Mouse (Mus musculus) kidney, embryonic 14.5 days (tissue): ENCODE results near the gene Gm21972. TPM values are rescaled to one million over a fixed set of nuclear protein-coding genes. Genes with fewer than 3 reads are reported as not detected.

Experiments used
- ATAC-seq: fragments of 200-750 bp; cut with Nextera tagmentation; 2 replicates; pipeline ENCODE4 v1.8.0; 2017; ENCODE audit warnings: moderate number of reproducible peaks, mild to moderate bottlenecking, moderate TSS enrichment, moderate library complexity; ENCODE audit not compliant: low FRiP score, low TSS enrichment
- H3K27ac ChIP-seq: fragments of 300-500 bp; sonication (generic); 2 replicates; pipeline ENCODE4 v1.5.1; 2014; ENCODE audit warnings: low read depth, mild to moderate bottlenecking, low read length, moderate library complexity, mixed read lengths
- H3K27me3 ChIP-seq: fragments of 300-500 bp; sonication (generic); 2 replicates; pipeline ENCODE4 v1.6.1; 2014; ENCODE audit warnings: mild to moderate bottlenecking, low read length; ENCODE audit not compliant: control insufficient read depth, insufficient read depth
- H3K36me3 ChIP-seq: fragments of 300-500 bp; sonication (generic); 2 replicates; pipeline ENCODE4 v1.6.1; 2014; ENCODE audit warnings: low read length, mixed read lengths; ENCODE audit not compliant: control insufficient read depth, insufficient read depth
- H3K4me1 ChIP-seq: fragments of 300-500 bp; sonication (generic); 2 replicates; pipeline ENCODE4 v1.6.1; 2014; ENCODE audit warnings: low read length, mixed read lengths; ENCODE audit not compliant: control insufficient read depth, insufficient read depth
- H3K4me2 ChIP-seq: fragments of 300-500 bp; sonication (generic); replicated peaks from 2 replicates; pipeline ENCODE4 v1.6.1; 2014; ENCODE audit warnings: low read depth, mild to moderate bottlenecking, low read length
- H3K4me3 ChIP-seq: fragments of 300-500 bp; sonication (generic); 2 replicates; pipeline ENCODE4 v1.5.1; 2014; ENCODE audit warnings: mild to moderate bottlenecking, low read length
- H3K9ac ChIP-seq: fragments of 300-500 bp; sonication (generic); 2 replicates; pipeline ENCODE4 v1.6.1; 2014; ENCODE audit warnings: low read depth, mild to moderate bottlenecking, low read length, moderate library complexity
- H3K9me3 ChIP-seq: fragments of 300-500 bp; sonication (generic); 2 replicates; pipeline ENCODE4 v1.6.1; 2016; ENCODE audit warnings: low read length; ENCODE audit not compliant: control insufficient read depth
- WGBS: fragments of 180-500 bp; shearing (Covaris S2); extraction: QIAGEN DNeasy Blood & Tissue Kit; methylation state at CpG from one replicate; pipeline ENCODE4 v1.1.7; 2014; 5-methylcytosine and 5-hydroxymethylcytosine counted together
- polyA plus RNA-seq: library from polyadenylated mRNA; unstranded; fragments of >200 nt; fragmentation: Nextera tagmentation; extraction: Ambion mirVana; gene quantifications from 2 replicates; pipeline ENCODE4 v1.2.1, GENCODE M21; 2014

The Gm21972 gene
- polyA plus RNA-seq, 1 experiment from 2014 or later, result 0.76 TPM

DNA sequence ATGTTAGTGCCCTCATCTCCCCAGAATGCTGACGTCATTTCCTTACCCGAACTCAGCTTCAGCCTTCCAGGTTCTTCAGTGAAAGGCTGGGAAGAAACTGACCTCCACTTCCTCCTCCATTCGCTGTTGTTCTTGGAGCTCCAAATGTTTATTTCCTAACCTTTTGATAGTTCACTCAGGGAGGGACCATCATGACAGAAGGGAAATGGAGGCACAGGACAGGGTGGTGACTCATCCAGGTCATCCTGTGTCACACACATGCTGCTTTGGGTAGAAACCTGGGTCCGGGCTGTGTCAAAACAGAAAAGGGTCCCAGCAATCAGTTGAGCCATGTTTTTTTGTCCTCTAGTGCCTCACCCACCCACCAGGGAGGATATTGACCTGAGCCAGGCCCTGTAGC, 9.7 kb downstream of the Gm21972 start:
- H3K27ac ChIP-seq, result no peak overlapping the region
- no peaks in the 10 kb centered on the region for H3K27me3 ChIP-seq
- no peak for ATAC-seq
- no peaks in the 10 kb centered on the region for H3K9me3 ChIP-seq
- whole genome bisulfite sequencing, result 79% methylated on average over 4 of the region's 4 CpGs
- no peak overlapping the region for H3K4me2 ChIP-seq
- no peaks in the 10 kb centered on the region for H3K4me1 ChIP-seq
- peaks cover 26% of the 10 kb centered on the region for H3K36me3 ChIP-seq
- H3K9ac ChIP-seq, result no peak overlapping the region
- no peak overlapping the region for H3K4me3 ChIP-seq

DNA sequence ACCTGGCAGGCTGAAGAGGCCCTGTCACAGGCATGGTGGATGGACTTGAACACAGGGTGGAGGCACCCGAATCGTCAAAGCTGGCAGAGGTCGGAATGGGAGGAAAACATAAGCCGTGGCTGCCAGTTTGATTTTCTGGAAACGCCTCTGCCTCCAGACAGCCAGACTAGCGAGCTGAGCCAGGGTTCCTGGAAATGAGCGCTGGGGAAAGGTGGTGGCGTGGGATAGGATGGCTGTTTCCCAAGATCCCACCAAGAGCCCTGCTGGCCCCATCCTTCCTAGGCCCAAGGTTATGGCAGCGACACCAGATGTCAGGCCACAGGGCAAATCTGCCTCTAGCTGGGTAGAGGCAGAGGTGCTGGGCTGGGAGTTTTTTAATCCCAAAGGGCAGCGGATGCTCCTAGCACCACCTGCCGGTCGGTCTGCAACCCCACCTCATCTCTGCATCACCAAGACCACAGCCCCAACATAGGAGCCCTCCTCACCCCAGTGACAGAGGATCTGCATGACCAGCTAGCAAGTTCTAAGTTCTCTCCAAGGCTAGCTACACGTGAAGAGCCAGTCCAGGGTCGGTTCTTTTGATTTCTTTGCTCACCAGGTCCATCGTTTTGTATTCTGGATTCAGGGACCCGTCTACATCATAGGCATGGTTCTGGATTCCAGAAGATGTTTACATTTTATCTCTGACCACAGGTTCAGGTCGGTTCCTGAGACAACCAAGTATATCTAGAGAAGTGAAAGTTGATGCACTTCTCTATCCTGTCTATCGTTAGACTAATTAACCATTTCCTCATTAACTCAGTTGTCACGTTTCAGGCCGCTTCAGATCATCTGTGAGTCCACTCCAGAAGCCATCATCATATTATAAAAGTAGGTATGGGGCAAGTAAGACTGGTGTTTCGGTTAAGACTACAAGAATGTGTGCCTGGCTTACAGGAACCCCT, 10.8 kb downstream of the Gm21972 start:
- 79% methylated on average over 21 of the region's 21 CpGs for WGBS
- no peak for ATAC-seq
- no peak overlapping the region for H3K4me3 ChIP-seq
- no peak overlapping the region for H3K9ac ChIP-seq
- peaks cover 17% of the 10 kb centered on the region; the same call in 1 of the 2 replicates for H3K36me3 ChIP-seq
- no peak overlapping the region for H3K4me2 ChIP-seq
- no peaks in the 10 kb centered on the region for H3K27me3 ChIP-seq
- H3K4me1 ChIP-seq, result no peaks in the 10 kb centered on the region
- H3K27ac ChIP-seq, result no peak overlapping the region
- H3K9me3 ChIP-seq, result no peaks in the 10 kb centered on the region

DNA sequence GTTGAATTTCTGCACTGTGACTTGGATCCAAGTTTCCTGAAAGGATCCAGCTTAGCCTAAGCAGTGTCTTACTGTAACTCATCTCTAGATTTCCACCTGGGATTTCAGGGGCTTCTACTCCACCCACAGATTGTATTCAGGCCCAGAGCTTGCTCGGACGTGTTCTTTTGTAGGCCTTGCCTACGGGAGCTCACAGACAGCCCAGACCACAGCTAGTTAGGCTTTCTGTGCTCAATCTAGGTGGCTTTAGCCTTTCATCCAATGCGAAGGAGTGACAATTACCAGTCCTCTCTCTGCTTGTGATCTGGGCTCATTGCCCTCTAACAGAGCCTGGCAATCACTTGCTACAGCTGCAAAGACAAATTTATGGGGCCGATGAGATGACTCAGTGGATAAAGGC, 12.9 kb downstream of the Gm21972 start:
- 73% methylated on average over 5 of the region's 5 CpGs for WGBS
- no peak for ATAC-seq

DNA sequence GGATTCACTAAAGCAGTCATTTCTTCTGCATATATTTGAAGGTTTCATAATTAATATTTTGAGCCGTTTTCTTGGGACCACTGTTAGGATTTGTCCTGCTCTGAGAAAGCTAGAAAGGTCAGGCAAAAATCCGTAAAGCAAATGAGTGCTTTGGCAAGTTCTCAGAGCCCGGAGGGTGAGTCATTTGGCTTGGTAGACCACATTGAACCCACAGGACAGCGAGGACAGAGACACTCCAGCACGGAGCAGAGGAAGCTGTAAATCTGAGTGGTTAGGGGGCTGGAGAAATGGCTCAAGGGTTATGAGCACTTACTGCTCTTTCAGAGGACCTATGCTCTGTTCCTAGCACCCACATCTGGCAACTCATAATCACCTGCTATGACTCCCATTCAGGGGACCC, 14.1 kb downstream of the Gm21972 start:
- no peak overlapping the region for H3K4me2 ChIP-seq
- H3K36me3 ChIP-seq, result peaks cover 3% of the 10 kb centered on the region; the same call in 1 of the 2 replicates
- no peak overlapping the region for H3K9ac ChIP-seq
- WGBS, result 71% methylated on average over 5 of the region's 5 CpGs
- no peak overlapping the region for H3K4me3 ChIP-seq
- no peak for ATAC-seq
- H3K4me1 ChIP-seq, result no peaks in the 10 kb centered on the region
- no peak overlapping the region for H3K27ac ChIP-seq
- H3K9me3 ChIP-seq, result no peaks in the 10 kb centered on the region
- no peaks in the 10 kb centered on the region for H3K27me3 ChIP-seq

More for the DNA sequence above, 12.9 kb downstream of the Gm21972 start:
- Histone ChIP-seq H3K36me3 (peaks cover 8% of the 10 kb centered on the region; the same call in 1 of the 2 replicates), H3K9ac (no peak overlapping the region), H3K4me1 (no peaks in the 10 kb centered on the region), H3K27me3 (no peaks in the 10 kb centered on the region), H3K9me3 (no peaks in the 10 kb centered on the region), H3K27ac (no peak overlapping the region), H3K4me2 (no peak overlapping the region), H3K4me3 (no peak overlapping the region)

DNA sequence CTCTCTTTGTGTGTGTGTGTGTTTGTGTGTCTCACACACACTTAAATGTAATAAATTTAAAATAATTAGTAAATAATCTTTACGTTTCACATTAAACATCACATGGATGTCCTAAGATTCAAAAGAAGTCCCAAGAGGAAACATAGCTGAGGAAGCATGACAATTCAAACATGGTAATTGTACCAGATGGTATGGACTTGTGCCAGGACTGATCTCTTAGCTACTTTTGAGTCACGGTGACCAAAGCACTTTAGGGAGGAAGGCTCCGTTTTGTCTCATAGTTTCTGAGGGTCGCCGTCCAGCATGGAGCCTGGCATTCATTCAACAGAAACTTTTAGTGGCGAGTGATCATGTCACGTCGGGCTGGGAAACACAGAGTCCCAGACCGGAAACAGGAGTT, 14.7 kb downstream of the Gm21972 start:
- 81% methylated on average over 9 of the region's 9 CpGs for WGBS
- Histone ChIP-seq H3K4me2 (no peak overlapping the region), H3K9me3 (no peaks in the 10 kb centered on the region), H3K27ac (no peak overlapping the region), H3K36me3 (no peaks in the 10 kb centered on the region), H3K27me3 (no peaks in the 10 kb centered on the region), H3K9ac (no peak overlapping the region), H3K4me3 (no peak overlapping the region), H3K4me1 (no peaks in the 10 kb centered on the region)
- no peak for ATAC-seq

DNA sequence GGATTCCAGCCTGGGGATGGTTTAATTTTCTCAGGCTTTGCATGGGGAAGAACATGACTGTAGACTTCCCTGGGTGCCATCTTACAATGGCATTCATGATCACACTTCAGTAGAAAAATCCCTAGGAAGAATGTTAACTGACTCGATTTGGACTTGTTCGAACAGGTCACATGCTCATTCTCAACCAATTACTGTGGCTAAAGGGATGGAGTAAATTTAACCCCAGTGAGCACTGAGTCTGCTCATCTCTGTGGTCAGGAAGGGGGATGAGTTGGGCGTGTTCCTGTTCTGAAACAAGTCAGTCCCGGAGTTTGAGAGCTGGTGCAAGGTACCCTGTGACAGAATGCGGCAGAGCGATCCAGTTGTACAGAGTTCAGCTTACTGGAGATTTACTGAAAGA, 17.5 kb downstream of the Gm21972 start:
- ATAC-seq, result no peak

DNA sequence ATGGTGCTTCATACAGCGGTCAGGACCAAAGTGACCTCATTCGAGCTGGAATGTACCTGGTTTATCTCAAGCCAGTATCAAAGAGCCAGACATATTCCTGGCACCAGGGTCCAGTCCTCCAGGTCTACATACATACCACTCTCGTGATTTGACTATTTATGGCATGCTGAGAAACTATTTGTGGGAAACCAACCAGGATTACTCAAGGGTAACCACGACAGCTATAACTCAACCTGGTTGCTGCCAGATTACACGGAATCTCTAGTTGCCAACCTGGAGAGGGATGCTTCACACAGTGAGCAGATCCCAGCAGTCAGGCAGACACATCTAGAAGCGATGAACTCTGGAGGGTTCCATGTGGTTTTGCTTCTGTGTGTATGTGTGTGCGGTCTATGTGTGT, 17.9 kb downstream of the Gm21972 start:
- no peak overlapping the region for H3K4me2 ChIP-seq
- H3K36me3 ChIP-seq, result no peaks in the 10 kb centered on the region
- H3K9ac ChIP-seq, result no peak overlapping the region
- no peak overlapping the region for H3K4me3 ChIP-seq
- H3K27ac ChIP-seq, result no peak overlapping the region
- no peaks in the 10 kb centered on the region for H3K27me3 ChIP-seq
- H3K4me1 ChIP-seq, result peaks cover 5% of the 10 kb centered on the region; the same call in 1 of the 2 replicates
- 87% methylated on average over 7 of the region's 7 CpGs for WGBS
- ATAC-seq, result no peak
- H3K9me3 ChIP-seq, result no peaks in the 10 kb centered on the region

More for the DNA sequence above, 17.5 kb downstream of the Gm21972 start:
- H3K36me3 ChIP-seq, result no peaks in the 10 kb centered on the region
- no peaks in the 10 kb centered on the region for H3K9me3 ChIP-seq
- H3K4me3 ChIP-seq, result no peak overlapping the region
- H3K4me1 ChIP-seq, result peaks cover 5% of the 10 kb centered on the region; the same call in 1 of the 2 replicates
- no peak overlapping the region for H3K9ac ChIP-seq
- no peak overlapping the region for H3K27ac ChIP-seq
- 84% methylated on average over 6 of the region's 6 CpGs for WGBS
- no peak overlapping the region for H3K4me2 ChIP-seq
- no peaks in the 10 kb centered on the region for H3K27me3 ChIP-seq

DNA sequence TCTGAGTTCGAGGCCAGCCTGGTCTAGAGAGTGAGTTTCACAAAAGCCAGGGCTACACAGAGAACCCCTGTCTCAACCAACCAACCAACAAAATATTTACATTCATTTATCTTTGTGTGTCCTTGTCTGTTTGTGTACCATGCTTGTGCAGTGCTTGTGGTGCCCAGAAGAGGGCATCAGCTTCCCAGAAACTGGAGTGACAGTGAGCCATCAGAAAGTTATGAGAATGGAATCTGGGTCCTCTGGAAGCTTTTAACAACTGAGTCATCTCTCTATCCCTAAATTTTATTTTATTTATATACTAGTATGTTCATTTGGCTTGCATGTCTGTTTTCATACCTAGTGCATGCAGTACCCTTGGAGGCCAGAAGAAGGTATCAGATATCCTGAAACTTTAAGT, 19.2 kb downstream of the Gm21972 start:
- 0 out of 2 replicates have a peak, but pooled peaks cover 3% of the 10 kb centered on the region for H3K36me3 ChIP-seq
- no peak overlapping the region for H3K9ac ChIP-seq
- no peak overlapping the region for H3K4me3 ChIP-seq
- H3K4me1 ChIP-seq, result peaks cover 5% of the 10 kb centered on the region; the same call in 1 of the 2 replicates
- WGBS, result 95% methylated on average over 1 of the region's 1 CpGs
- H3K27me3 ChIP-seq, result no peaks in the 10 kb centered on the region
- H3K9me3 ChIP-seq, result no peaks in the 10 kb centered on the region
- ATAC-seq, result no peak
- no peak overlapping the region for H3K4me2 ChIP-seq
- no peak overlapping the region for H3K27ac ChIP-seq

DNA sequence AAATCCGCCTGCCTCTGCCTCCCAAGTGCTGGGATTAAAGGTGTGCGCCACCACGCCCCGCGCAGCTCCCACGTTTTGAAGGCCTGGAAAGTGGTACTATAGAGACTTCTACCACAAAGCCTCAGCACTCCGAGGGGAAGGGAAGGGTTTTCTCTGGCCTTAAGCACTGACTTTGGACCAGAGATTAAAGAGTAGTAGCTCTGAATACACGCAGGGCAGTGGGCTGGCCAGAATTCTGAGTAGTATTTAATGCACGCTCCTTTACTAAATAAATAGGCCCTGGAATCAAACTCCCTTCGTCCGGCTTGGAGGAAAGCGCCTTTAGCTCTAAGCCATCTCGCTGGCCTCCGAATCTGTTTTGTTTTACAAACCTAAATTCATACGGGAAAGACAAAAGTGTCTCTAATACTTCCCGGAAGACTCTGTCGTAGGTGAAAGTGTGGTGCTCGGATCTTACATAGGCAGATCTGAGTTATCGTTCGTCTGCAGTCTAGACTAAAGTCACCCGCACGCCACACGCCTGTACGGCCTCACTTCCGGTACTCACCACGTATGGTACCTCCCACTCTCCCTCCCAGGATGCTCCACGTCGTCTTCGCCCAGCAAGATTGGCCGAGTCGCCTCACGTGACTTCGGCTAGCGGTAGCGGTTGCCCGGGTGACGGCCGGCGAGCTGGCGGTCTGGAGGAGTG, 20.8 kb downstream of the Gm21972 start, which contains the start of gene Armc9:
Armc9 (plus strand) TSS at position 648 of the 691 bp plus-strand sequence.
- H3K36me3 ChIP-seq, result peaks cover 7% of the 10 kb centered on the region; the same call in 1 of the 2 replicates
- H3K9me3 ChIP-seq, result no peaks in the 10 kb centered on the region
- H3K27me3 ChIP-seq, result no peaks in the 10 kb centered on the region
- H3K27ac ChIP-seq, result peak within 1 kb of the TSS; percentile 79
- H3K4me1 ChIP-seq, result peaks cover 5% of the 10 kb centered on the region; the same call in 1 of the 2 replicates
- H3K4me2 ChIP-seq, result peak within 1 kb of the TSS; percentile 67
- H3K4me3 ChIP-seq, result peak within 1 kb of the TSS; percentile 73
- 1% methylated on average over 39 of the region's 40 CpGs for WGBS
- ATAC-seq, result peak; percentile 99
- peak within 1 kb of the TSS; percentile 71 for H3K9ac ChIP-seq
